Comparison of ENCODE assay signal across 8 mouse cellular contexts in the genomic region with DNA sequence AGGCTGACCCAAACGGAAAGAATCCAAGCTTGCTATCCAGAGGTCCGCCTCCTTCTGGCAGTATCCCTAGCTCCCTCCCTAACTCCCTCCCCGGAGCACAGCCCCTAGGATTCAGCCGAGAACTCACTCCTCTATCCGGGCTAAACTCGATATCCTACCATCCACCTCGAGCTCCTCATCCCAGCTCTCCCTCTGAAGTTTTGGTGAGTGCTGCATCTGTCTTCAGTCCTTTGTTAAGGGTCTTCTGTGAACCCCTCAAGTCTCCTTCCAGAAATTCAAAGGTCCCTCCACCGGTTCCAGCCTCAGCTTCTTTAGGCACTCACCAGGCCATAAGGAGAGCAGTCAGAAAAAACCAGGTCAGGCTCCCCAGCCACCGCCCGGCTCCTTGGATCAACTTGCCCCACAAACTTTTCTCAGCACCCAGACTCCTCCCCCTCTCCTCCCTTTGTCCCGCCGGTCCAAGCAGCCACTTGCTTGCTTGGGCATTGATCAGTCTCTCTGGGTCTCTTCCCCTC. TPM values are rescaled to one million over a fixed set of nuclear protein-coding genes. Genes with fewer than 3 reads are reported as not detected.
DNase-seq lines count a peak whose midpoint lies in the region; ATAC-seq and TF ChIP-seq lines count a peak whose summit lies in the region.

A gene (minus strand): TSS at position 432 of the 515 bp plus-strand sequence.

- no peak for TF ChIP-seq CTCF in thymus, adult 2 months (IDR thresholded peaks at IDR 0.05; ENCODE audit: borderline replicate concordance, control insufficient read depth, extremely low read depth, insufficient read depth, low read length, poor library complexity)

- WGBS in heart, embryonic 10.5 days = 1% methylated on average over 12 of the region's 12 CpGs
- WGBS in limb, embryonic 14.5 days = 2% methylated on average over 12 of the region's 12 CpGs
- WGBS in thymus, adult 2 months = 53% methylated on average over 12 of the region's 12 CpGs

- H3K9me3 ChIP-seq in heart, embryonic 10.5 days = no peaks in the 10 kb centered on the region
- H3K9me3 ChIP-seq in limb, embryonic 14.5 days (ENCODE audit: control insufficient read depth, low read length) = no peaks in the 10 kb centered on the region

- H3K36me3 ChIP-seq in heart, embryonic 10.5 days = peaks cover 17% of the 10 kb centered on the region
- peaks cover 25% of the 10 kb centered on the region for H3K36me3 ChIP-seq in limb, embryonic 14.5 days (ENCODE audit: control insufficient read depth, insufficient read depth, low read length)
- H3K36me3 ChIP-seq in thymus, adult 2 months (ENCODE audit: control insufficient read depth, insufficient read depth, low read length) = no peaks in the 10 kb centered on the region

- peaks cover 38% of the 10 kb centered on the region; the same call in 1 of the 2 replicates for H3K27me3 ChIP-seq in heart, embryonic 10.5 days (ENCODE audit: insufficient read depth, poor library complexity, severe bottlenecking)
- H3K27me3 ChIP-seq in limb, embryonic 14.5 days (ENCODE audit: control insufficient read depth, insufficient read depth, low read length) = no peaks in the 10 kb centered on the region
- H3K27me3 ChIP-seq in thymus, adult 2 months (ENCODE audit: control insufficient read depth, insufficient read depth, low read length) = no peaks in the 10 kb centered on the region

- no peak for TF ChIP-seq POLR2A in limb, embryonic 14.5 days (IDR thresholded peaks at IDR 0.05; ENCODE audit: borderline replicate concordance, extremely low read depth, insufficient read depth, insufficient read length)
- no peak for TF ChIP-seq POLR2A in thymus, adult 2 months (IDR thresholded peaks at IDR 0.05; ENCODE audit: control insufficient read depth, extremely low read depth, insufficient read depth, low read length, poor library complexity)

- peaks cover 39% of the 10 kb centered on the region for H3K4me1 ChIP-seq in heart, embryonic 10.5 days
- peaks cover 21% of the 10 kb centered on the region for H3K4me1 ChIP-seq in limb, embryonic 14.5 days (ENCODE audit: control insufficient read depth, insufficient read depth, low read length)
- no peaks in the 10 kb centered on the region for H3K4me1 ChIP-seq in thymus, adult 2 months (replicated peaks; ENCODE audit: control insufficient read depth, insufficient read depth, low read length)

- DNase-seq in ES-CJ7 (ENCODE audit: low read depth, low spot score) (peak; percentile 41), ZHBTc4 (ENCODE audit: low read depth, low spot score) (peak; percentile 58)
- DNase-seq in heart, embryonic 10.5 days (ENCODE audit: low spot score) = peak; percentile 69
- peak; percentile 49 for DNase-seq in limb, embryonic 14.5 days (ENCODE audit: low spot score)
- DNase-seq in thymus, postnatal 14 days = no peak
- DNase-seq in thymus, adult 2 months = no peak
- no peak for DNase-seq in right cerebral cortex, adult 18-20 months
- DNase-seq in ovary, postnatal 10 days (ENCODE audit: low spot score) = no peak

- peak within 1 kb of the TSS; percentile 39 for H3K4me3 ChIP-seq in heart, embryonic 10.5 days
- H3K4me3 ChIP-seq in limb, embryonic 14.5 days (replicated peaks; ENCODE audit: low read length) = peak within 1 kb of the TSS; percentile 15
- H3K4me3 ChIP-seq in thymus, adult 2 months (ENCODE audit: control insufficient read depth, insufficient read depth, low read length) = no peak within 1 kb of the TSS

- ATAC-seq in limb, embryonic 14.5 days (ENCODE audit: low FRiP score, low read depth) = peak; percentile 74

- H3K9ac ChIP-seq in limb, embryonic 14.5 days (ENCODE audit: low read depth, low read length, severe bottlenecking) = peak within 1 kb of the TSS; percentile 48

- H3K4me2 ChIP-seq in limb, embryonic 14.5 days (replicated peaks; ENCODE audit: low read depth, low read length, severe bottlenecking) = peak within 1 kb of the TSS; percentile 41

- peak within 1 kb of the TSS; percentile 56; the same call in 1 of the 2 replicates for H3K27ac ChIP-seq in heart, embryonic 10.5 days
- H3K27ac ChIP-seq in limb, embryonic 14.5 days (replicated peaks; ENCODE audit: low read depth, low read length) = peak within 1 kb of the TSS; percentile 52; the same call in 1 of the 2 replicates
- H3K27ac ChIP-seq in thymus, adult 2 months (ENCODE audit: control insufficient read depth, insufficient read depth, low read length) = no peak within 1 kb of the TSS

RNA-seq across cellular contexts. Expression of the gene that starts here (rescaled TPM):
- polyA plus RNA-seq in heart, embryonic 10.5 days (2016; fragmentation: Nextera tagmentation; extraction: Ambion mirVana) = 1.4 and 1.6 TPM in 2 replicates
- 1.9 and 3.2 TPM in 2 replicates for polyA plus RNA-seq in limb, embryonic 14.5 days (2012; rRNA removed)
- 3.7 and 3.8 TPM in 2 replicates for polyA plus RNA-seq in limb, embryonic 14.5 days (2014; fragmentation: Nextera tagmentation; extraction: Ambion mirVana)
- polyA plus RNA-seq in thymus, adult 2 months (2012; rRNA removed) = 1.3 and 1.4 TPM in 2 replicates

Comparison
In these comparisons a context has a peak if more than half of its experiments do, and no peak if none do; other contexts are left out.
1. DNase-seq: peak in ES-CJ7 (single experiment), ZHBTc4 (single experiment), heart, embryonic 10.5 days (single experiment) and limb, embryonic 14.5 days (single experiment); none in thymus, postnatal 14 days (single experiment), thymus, adult 2 months (single experiment), right cerebral cortex, adult 18-20 months (single experiment) and ovary, postnatal 10 days (single experiment).